Mouse (Mus musculus) olfactory bulb, adult 2 months (tissue): ENCODE measurements around the gene Pla2g7.

Experiments used
- CTCF ChIP-seq: fragments of 200-500 bp; IDR thresholded peaks from 2 replicates; pipeline ENCODE4 v1.5.1; 2012; ENCODE audit warnings: low read depth, mild to moderate bottlenecking, low read length, moderate library complexity; ENCODE audit not compliant: insufficient read depth
- POLR2A ChIP-seq: fragments of 200-500 bp; IDR thresholded peaks from 2 replicates; pipeline ENCODE4 v1.6.1; 2012; ENCODE audit warnings: mild to moderate bottlenecking, low read depth, low read length, moderate library complexity; ENCODE audit not compliant: insufficient read depth

DNA sequence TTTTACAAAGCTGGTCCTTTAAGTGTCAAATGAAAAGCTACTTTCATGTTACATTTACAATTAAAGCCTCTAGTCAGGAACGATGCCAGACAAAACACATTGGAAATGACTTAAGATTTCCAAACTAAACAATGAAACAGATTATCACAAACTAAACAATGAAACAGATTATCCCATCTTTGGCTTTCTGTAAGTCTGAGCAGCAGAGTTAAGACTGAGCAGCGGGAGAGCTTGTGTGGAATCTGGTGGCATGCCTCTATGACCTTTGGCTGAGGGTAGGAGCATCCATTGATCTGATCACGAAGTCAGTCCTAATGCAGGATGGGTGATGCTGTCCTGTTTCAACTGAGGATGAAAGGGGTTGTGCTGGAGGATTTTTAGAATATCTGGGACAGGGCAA is 44.3 kb downstream of the Pla2g7 start:
- TF ChIP-seq POLR2A (no peak), CTCF (no peak)
